Mouse (Mus musculus) E14TG2a.4 (cell line): ENCODE measurements around the gene Tlr9.

Experiments
- H3K27me3 ChIP-seq: 2 replicates; pipeline ENCODE4 v1.6.1; 2014; ENCODE audit warnings: low read length, control low read depth; ENCODE audit not compliant: insufficient read depth
- H3K36me3 ChIP-seq: 2 replicates; pipeline ENCODE4 v1.6.1; 2014; ENCODE audit warnings: low read length, control low read depth; ENCODE audit not compliant: insufficient read depth
- H3K4me1 ChIP-seq: replicated peaks from 2 replicates; pipeline ENCODE4 v1.6.1; 2014; ENCODE audit warnings: low read depth, low read length, control low read depth
- H3K4me3 ChIP-seq: replicated peaks from 2 replicates; pipeline ENCODE4 v1.5.1; 2014; ENCODE audit warnings: mild to moderate bottlenecking, low read length
- H3K9me3 ChIP-seq: 2 replicates; pipeline ENCODE4 v1.6.1; 2014; ENCODE audit warnings: low read length, control low read depth
- CTCF ChIP-seq: conservative IDR thresholded peaks from 2 replicates; pipeline ENCODE4 v1.5.1; 2014; ENCODE audit warnings: low read length
- NANOG ChIP-seq: IDR thresholded peaks from 2 replicates; pipeline ENCODE4 v1.6.1; 2014; ENCODE audit warnings: borderline replicate concordance, low read length, mixed read lengths
- POU5F1 ChIP-seq: IDR thresholded peaks from 2 replicates; pipeline ENCODE4 v1.6.1; 2014; ENCODE audit warnings: low read length, borderline replicate concordance

The Tlr9 gene

GRCm38 (mm10) chr9:106251066-106251465 is 28.7 kb downstream of the Tlr9 start:
- H3K36me3 ChIP-seq, result 0 out of 2 replicates have a peak, but pooled peaks cover 3% of the 10 kb centered on the region
- H3K4me1 ChIP-seq, result peaks cover 46% of the 10 kb centered on the region
- TF ChIP-seq NANOG, result no peak
- TF ChIP-seq CTCF, result no peak
- TF ChIP-seq POU5F1, result no peak
- no peaks in the 10 kb centered on the region for H3K9me3 ChIP-seq
- H3K4me3 ChIP-seq, result no peak overlapping the region
- H3K27me3 ChIP-seq, result no peaks in the 10 kb centered on the region

- peaks cover 26% of the 10 kb centered on the region for H3K4me1 ChIP-seq
- H3K36me3 ChIP-seq, result no peaks in the 10 kb centered on the region
- H3K9me3 ChIP-seq, result no peaks in the 10 kb centered on the region
- 0 out of 2 replicates have a peak, but pooled peaks cover 5% of the 10 kb centered on the region for H3K27me3 ChIP-seq
- H3K4me3 ChIP-seq, result no peak overlapping the region
- TF ChIP-seq CTCF, result no peak
- no peak for TF ChIP-seq POU5F1
- no peak for TF ChIP-seq NANOG
These were observed 31.6 kb downstream of the Tlr9 start for GRCm38 (mm10) chr9:106254001-106254400.

- H3K4me3 ChIP-seq, result no peak overlapping the region
- peaks cover 3% of the 10 kb centered on the region; the same call in 1 of the 2 replicates for H3K4me1 ChIP-seq
- TF ChIP-seq POU5F1 (no peak), NANOG (no peak), CTCF (no peak)
- no peaks in the 10 kb centered on the region for H3K9me3 ChIP-seq
- H3K36me3 ChIP-seq, result no peaks in the 10 kb centered on the region
- H3K27me3 ChIP-seq, result 0 out of 2 replicates have a peak, but pooled peaks cover 5% of the 10 kb centered on the region
These were observed 36.0 kb downstream of the Tlr9 start for GRCm38 (mm10) chr9:106258412-106258811.

GRCm38 (mm10) chr9:106258990-106259389 is 36.6 kb downstream of the Tlr9 start:
- no peak overlapping the region for H3K4me3 ChIP-seq
- H3K36me3 ChIP-seq, result no peaks in the 10 kb centered on the region
- H3K9me3 ChIP-seq, result no peaks in the 10 kb centered on the region
- 0 out of 2 replicates have a peak, but pooled peaks cover 5% of the 10 kb centered on the region for H3K27me3 ChIP-seq
- H3K4me1 ChIP-seq, result peaks cover 3% of the 10 kb centered on the region; the same call in 1 of the 2 replicates
- no peak for TF ChIP-seq NANOG

- no peak for TF ChIP-seq POU5F1
- TF ChIP-seq NANOG, result no peak
- TF ChIP-seq CTCF, result no peak
- Histone ChIP-seq H3K4me3 (no peak overlapping the region), H3K36me3 (no peaks in the 10 kb centered on the region), H3K4me1 (peaks cover 3% of the 10 kb centered on the region; the same call in 1 of the 2 replicates), H3K27me3 (0 out of 2 replicates have a peak, but pooled peaks cover 5% of the 10 kb centered on the region), H3K9me3 (no peaks in the 10 kb centered on the region)
These were observed 38.7 kb downstream of the Tlr9 start for GRCm38 (mm10) chr9:106261058-106261457.

DNA sequence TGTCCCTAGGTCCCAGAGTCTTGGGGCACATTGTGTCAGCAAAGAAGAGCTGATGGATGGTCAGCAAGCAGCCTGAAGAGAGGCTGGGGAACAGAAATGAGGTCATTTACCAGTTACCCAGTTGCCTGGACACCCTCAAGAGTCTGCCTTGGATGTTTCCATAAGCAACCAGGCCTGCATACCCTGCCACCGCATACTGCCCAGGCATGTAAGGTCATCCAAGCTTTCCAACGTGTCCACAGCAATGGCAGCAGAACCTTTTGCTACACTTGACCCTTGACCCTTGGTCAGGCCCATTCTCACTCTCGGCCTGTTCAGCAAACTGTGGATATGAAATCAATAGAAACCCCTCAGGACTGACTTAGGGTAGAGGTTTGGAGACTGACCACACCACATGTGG is 39.1 kb downstream of the Tlr9 start:
- TF ChIP-seq CTCF, result no peak
- no peak for TF ChIP-seq NANOG
- no peaks in the 10 kb centered on the region for H3K9me3 ChIP-seq
- peaks cover 3% of the 10 kb centered on the region; the same call in 1 of the 2 replicates for H3K4me1 ChIP-seq
- H3K36me3 ChIP-seq, result no peaks in the 10 kb centered on the region
- 0 out of 2 replicates have a peak, but pooled peaks cover under 1% of the 10 kb centered on the region for H3K27me3 ChIP-seq
- H3K4me3 ChIP-seq, result no peak overlapping the region

DNA sequence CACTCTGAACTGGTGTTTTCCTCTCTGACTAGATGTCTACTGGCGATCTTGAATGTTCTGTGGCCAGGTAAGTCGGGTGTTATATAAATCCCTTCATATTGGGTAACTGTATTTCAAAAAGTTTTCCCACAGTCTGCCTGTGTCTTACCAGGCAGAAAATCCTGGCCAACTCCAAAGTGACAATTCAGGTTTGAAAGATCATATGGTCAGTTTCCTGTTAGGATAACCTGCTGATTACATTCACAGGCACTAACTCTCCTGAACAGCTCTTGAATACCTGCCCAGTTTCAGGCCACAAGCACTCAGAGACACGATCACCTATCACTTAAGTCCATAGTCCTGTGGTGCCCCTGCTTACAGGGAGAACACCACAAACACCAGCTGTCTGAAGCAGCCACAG is 39.7 kb downstream of the Tlr9 start:
- H3K4me1 ChIP-seq, result peaks cover 3% of the 10 kb centered on the region; the same call in 1 of the 2 replicates
- H3K9me3 ChIP-seq, result no peaks in the 10 kb centered on the region
- no peaks in the 10 kb centered on the region for H3K36me3 ChIP-seq
- no peaks in the 10 kb centered on the region for H3K27me3 ChIP-seq
- no peak for TF ChIP-seq POU5F1
- TF ChIP-seq CTCF, result no peak
- TF ChIP-seq NANOG, result no peak
- no peak overlapping the region for H3K4me3 ChIP-seq

DNA sequence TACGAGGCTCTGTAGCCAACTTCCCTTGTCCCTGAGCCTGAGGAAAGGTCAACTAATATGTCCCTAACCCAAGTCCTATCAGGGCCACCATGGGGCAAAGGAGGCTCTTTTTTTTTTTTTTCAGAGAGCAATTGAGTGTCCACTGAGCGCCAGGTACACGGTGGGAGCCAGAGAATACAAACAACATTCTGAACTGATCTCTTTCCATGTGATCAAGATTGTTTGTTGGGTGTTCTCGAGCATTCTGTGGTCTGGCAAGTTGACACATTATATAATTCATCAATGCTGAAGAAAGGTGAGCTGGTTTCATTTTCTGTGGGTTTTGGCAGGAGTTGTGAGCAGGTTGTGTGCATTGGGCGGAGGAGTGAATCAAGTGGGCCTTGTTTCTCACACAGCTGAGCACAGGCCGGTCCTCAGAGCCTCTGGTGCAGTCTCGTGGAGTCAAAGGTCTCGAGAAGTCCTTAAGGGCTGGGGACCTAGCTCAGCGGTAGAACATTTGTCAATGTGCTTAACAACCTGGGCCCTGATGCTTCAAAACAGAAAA is 41.1 kb downstream of the Tlr9 start:
- Histone ChIP-seq H3K4me3 (no peak overlapping the region), H3K27me3 (no peaks in the 10 kb centered on the region), H3K9me3 (no peaks in the 10 kb centered on the region), H3K4me1 (peaks cover 9% of the 10 kb centered on the region), H3K36me3 (no peaks in the 10 kb centered on the region)
- TF ChIP-seq POU5F1 (no peak), CTCF (no peak), NANOG (no peak)
